Mouse (Mus musculus) midbrain, embryonic 10.5 days (tissue): ENCODE data around the gene Trim47. TPM values are rescaled to one million over a fixed set of nuclear protein-coding genes. Genes with fewer than 3 reads are reported as not detected.
A peak's percentile ranks its signal among the peaks of the same experiment; 100 is the strongest.
"Not testable (repeated sequence)": the region's sequence is repeated elsewhere in the genome, so short reads cannot be mapped to it uniquely, and the experiment has no call there.

ENCODE experiments used
- DNase-seq: peaks from one replicate; pipeline ENCODE4 v3.0.0-alpha.2; 2017; ENCODE audit warnings: low spot score
- H3K27ac ChIP-seq: fragments of 300-500 bp; sonication (generic); replicated peaks from 2 replicates; pipeline ENCODE4 v1.5.1; 2016; ENCODE audit warnings: mild to moderate bottlenecking
- H3K27me3 ChIP-seq: fragments of 300-500 bp; sonication (generic); 2 replicates; pipeline ENCODE4 v1.6.1; 2016; ENCODE audit warnings: low read depth, mild to moderate bottlenecking; ENCODE audit not compliant: poor library complexity, severe bottlenecking
- H3K36me3 ChIP-seq: fragments of 300-500 bp; sonication (generic); 2 replicates; pipeline ENCODE4 v1.6.1; 2016; ENCODE audit warnings: mild to moderate bottlenecking, moderate library complexity
- H3K4me1 ChIP-seq: fragments of 300-500 bp; sonication (generic); 2 replicates; pipeline ENCODE4 v1.6.1; 2016
- H3K4me3 ChIP-seq: fragments of 300-500 bp; sonication (generic); 2 replicates; pipeline ENCODE4 v1.5.1; 2016; ENCODE audit warnings: mild to moderate bottlenecking, moderate library complexity
- H3K9me3 ChIP-seq: fragments of 300-500 bp; sonication (generic); replicated peaks from 2 replicates; pipeline ENCODE4 v1.6.1; 2016; ENCODE audit warnings: mild to moderate bottlenecking
- WGBS: fragments of 180-500 bp; shearing (Covaris S2); methylation state at CpG from one replicate; pipeline ENCODE4 v1.1.7; 2016; 5-methylcytosine and 5-hydroxymethylcytosine counted together
- polyA plus RNA-seq: library from polyadenylated mRNA; unstranded; fragments of >200 nt; fragmentation: Nextera tagmentation; extraction: Ambion mirVana; gene quantifications from 2 replicates; pipeline ENCODE4 v1.2.1, GENCODE M21; 2016

The Trim47 gene
- polyA plus RNA-seq, 1 experiment from 2014 or later, result 2.7 TPM

DNA sequence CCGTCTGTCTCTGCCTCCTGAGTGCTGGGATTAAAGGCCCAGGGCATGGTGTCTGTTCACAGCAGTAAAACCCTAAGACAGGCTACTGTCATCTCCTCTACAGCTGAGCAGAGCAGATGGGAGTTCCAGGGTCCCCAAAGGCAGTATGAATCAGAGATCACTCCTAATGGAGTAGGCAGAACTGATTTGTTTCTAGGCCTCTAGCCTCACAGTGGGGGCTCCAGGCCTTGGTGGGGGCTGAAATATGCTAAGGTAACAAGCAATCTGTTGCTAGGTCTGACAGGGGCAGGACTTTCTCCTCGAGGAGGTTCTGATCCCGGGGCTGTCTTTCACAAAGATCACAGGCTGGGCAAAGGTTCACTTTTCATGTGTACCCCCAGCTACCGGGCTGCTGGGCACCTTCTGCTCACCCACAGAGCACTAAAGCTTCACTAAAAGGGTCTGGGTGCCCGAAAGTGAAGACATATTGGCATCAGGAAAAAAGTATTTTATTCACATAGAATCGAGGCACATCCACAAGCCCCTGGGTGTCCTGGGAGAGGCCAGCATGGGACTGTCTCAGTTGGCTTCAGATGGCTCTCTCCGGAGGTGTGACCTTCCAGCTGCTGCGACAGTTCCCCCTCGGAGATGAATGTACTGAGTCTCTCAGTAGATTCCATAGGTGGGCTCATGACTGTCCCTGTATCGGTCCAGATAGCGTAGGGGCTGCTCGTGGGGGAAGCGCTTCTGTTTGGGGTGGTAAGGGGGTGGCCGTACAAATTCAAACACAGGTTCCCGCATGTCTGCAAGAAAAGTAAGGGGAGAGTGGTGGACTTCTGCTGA, 4.5 kb upstream of the Trim47 start:
- Histone ChIP-seq H3K27ac (peak overlapping the region; percentile 88), H3K9me3 (no peaks in the 10 kb centered on the region), H3K4me3 (peak overlapping the region; percentile 67), H3K36me3 (peaks cover 54% of the 10 kb centered on the region), H3K27me3 (peaks cover 24% of the 10 kb centered on the region), H3K4me1 (peaks cover 45% of the 10 kb centered on the region)
- 86% methylated on average over 15 of the region's 15 CpGs for WGBS
- DNase-seq, result no peak

DNA sequence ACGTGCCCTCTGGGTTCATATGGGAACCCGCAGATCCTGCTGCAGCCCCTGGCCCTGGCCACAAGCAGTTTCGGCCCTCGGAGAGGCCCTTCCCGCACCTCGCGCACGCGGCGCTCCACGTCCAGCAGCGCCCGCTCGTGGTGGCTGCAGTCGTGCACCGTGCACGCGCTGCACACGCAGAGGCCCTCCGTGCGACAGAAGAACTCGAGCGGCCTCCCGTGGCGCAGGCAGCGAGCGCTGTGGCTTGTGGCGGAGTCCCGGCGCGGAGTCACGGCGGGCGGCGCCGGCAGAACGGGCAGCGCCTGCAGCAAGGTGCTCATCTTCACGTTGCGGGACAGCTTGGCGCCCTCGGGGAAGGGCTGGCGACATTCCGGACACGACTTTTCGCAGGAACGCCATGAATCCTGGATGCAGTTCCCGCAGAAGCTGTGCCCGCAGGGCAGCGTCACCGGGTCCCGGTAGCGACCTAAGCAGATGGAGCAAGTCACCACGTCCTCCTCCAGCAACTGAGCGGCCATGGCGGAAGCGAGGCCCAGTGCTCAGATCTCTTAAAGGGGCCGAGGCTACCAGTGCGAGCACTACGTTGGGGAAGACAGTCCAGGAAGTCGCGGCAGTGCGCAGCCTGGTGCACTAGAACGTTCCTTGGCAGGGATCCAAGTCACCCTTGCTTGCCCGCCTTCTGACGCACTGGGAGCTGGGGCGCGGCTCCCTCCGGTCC, 3.6 kb upstream of the Trim47 start, which contains the start of gene Trim65:
Gene Trim65 (minus strand): TSS at position 641 of the 718 bp plus-strand sequence.
- DNase-seq, result peak; percentile 86
- peaks cover 24% of the 10 kb centered on the region for H3K27me3 ChIP-seq
- peaks cover 45% of the 10 kb centered on the region for H3K4me1 ChIP-seq
- no peaks in the 10 kb centered on the region for H3K9me3 ChIP-seq
- peaks cover 53% of the 10 kb centered on the region for H3K36me3 ChIP-seq
- WGBS, result 3% methylated on average over 69 of the region's 69 CpGs
- H3K4me3 ChIP-seq, result peak within 1 kb of the TSS; percentile 67
- peak within 1 kb of the TSS; percentile 88 for H3K27ac ChIP-seq

DNA sequence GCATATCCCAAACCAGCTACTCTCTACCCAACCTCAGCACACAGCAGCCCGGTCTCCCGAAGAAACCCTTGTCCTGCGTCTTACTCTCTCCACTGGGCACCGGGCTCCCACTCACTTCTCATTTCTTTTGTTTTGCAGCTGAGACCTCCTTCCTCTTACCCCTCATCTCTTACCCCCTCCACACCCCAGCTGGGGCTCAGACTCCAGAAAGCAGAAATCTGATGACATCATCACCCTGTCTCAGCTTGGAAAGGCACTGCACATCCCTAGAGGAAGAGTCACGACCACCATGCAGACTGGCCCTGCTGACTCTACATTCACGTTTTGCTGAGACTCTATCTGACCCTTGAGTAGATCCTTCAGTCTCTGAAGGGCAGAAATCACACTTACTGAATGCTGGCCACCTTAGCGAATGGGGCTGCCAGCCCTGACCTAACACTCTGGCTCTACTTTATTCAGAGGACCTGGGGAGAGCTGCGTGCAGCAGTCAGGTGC, 3.0 kb upstream of the Trim47 start:
- no peak for DNase-seq

DNA sequence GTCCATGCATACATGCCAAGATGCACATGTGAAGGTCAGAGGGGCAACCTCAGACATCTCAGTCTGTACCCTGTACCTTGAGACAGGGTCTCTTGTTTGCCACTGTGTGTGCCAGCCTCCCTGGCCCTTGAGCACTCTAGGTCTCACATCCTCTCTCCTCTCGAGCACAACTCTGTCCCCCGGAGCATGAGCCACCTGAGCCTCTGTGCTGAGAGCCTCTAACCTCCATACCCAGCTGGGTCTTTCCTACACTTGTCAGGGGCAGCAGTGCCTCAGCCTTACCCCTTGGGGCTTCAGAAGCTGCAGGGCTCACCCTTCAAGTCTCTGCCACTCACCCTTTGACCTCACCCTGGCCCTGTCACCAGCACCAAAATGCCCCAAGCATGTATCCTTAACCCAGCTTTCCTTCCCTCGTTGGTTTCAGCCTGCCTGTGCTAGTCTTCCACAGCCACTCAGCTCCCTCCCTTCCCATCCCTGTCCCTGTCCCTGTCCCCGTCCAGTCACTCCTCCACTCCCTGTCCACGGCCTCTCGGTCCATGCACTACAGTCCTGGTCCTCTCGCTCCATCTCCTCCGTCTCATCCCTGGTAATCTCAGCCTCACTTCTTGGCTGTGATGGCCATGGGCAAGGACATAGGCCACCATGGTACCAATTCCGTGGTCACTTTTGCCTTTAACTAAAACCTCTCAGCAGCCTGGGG, 2.2 kb upstream of the Trim47 start:
- Histone ChIP-seq H3K36me3 (peaks cover 43% of the 10 kb centered on the region), H3K27me3 (peaks cover 24% of the 10 kb centered on the region), H3K9me3 (no peaks in the 10 kb centered on the region), H3K27ac (peak overlapping the region; percentile 88), H3K4me1 (peaks cover 45% of the 10 kb centered on the region), H3K4me3 (peak overlapping the region; percentile 67; the same call in 1 of the 2 replicates)
- no peak for DNase-seq
- WGBS, result 83% methylated on average over 9 of the region's 9 CpGs

More for the DNA sequence above, 3.0 kb upstream of the Trim47 start:
- Histone ChIP-seq H3K4me3 (peak overlapping the region; percentile 67), H3K9me3 (no peaks in the 10 kb centered on the region), H3K36me3 (peaks cover 51% of the 10 kb centered on the region), H3K27ac (peak overlapping the region; percentile 88), H3K27me3 (peaks cover 24% of the 10 kb centered on the region), H3K4me1 (peaks cover 45% of the 10 kb centered on the region)
- WGBS, result 48% methylated on average over 8 of the region's 8 CpGs

DNA sequence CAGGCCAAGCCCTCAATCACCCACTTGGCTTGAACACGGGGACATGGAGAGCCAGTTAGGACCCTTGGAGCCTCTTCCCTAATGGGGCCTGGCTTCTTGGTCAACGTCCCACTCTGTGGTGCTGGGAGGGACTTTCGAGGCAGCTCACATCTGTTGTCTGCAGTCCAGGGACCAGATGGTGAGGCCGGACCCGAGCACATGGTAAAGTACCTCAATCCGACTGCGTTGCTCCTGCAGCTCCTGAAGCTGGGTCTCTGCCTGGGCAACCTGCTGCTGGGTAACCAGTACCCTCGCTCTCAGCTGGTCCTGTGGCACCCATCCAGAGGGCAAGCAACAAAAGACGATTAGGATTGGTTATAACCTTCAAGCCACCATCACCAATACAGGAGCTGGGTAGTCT, 976 bp upstream of the Trim47 start:
- 77% methylated on average over 9 of the region's 9 CpGs for WGBS
- Histone ChIP-seq H3K4me3 (peak overlapping the region; percentile 36; the same call in 1 of the 2 replicates), H3K9me3 (no peaks in the 10 kb centered on the region), H3K27ac (peak overlapping the region; percentile 71), H3K36me3 (peaks cover 31% of the 10 kb centered on the region), H3K27me3 (peaks cover 24% of the 10 kb centered on the region), H3K4me1 (peaks cover 45% of the 10 kb centered on the region)
- no peak for DNase-seq

DNA sequence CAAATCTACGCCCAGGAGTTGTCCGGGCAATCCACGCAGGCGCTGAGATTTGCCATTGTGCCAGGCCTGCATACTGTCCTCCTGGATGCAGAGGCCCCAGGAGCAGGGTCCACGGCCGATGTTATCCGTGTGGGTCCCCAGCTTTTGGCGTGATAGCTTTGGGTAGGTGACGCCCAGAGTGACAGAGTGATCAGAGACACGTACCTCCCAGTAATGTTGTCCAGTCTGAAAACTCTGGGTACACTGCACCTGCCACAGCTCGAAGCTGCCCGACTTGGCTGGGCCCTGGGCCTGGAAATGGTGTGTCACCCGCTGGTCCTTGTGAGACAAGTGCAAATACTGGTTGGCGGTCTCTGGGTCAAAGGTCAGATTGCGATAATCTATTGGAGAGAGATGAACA, 749 bp downstream of the Trim47 start:
- 92% methylated on average over 15 of the region's 15 CpGs for WGBS
- Histone ChIP-seq H3K9me3 (no peaks in the 10 kb centered on the region), H3K27ac (no peak overlapping the region), H3K4me1 (peaks cover 40% of the 10 kb centered on the region), H3K27me3 (peaks cover 19% of the 10 kb centered on the region), H3K4me3 (no peak overlapping the region), H3K36me3 (peaks cover 13% of the 10 kb centered on the region)
- DNase-seq, result no peak

DNA sequence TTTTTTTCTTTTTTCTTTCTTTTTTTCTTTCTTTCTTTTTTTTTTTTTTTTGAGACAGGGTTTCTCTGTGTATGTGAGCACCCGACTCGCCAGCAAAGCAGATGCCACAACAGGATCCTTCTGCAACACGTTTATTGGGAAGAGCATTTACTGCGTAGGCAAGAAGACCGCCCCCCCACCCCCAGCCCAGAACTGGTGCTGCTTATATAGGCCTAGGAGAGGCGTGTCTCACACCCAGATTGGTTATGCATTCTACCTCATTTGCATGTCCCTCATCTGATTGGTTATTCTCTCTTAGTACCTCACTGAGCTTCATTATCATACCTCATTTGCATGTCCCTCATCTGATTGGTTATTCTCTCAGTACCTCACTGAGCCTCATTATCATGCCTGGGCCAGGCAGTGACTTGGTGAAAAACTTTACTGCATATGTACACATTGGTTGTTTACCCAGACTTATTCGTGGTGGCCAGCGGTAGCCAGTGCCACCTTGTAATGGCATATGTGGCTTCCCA, 5.2 kb downstream of the Trim47 start:
- not testable (repeated sequence) for H3K9me3 ChIP-seq, H3K27ac ChIP-seq, DNase-seq, H3K27me3 ChIP-seq, H3K4me3 ChIP-seq
- WGBS, result 95% methylated on average over 8 of the region's 8 CpGs
- H3K4me1 ChIP-seq, result peaks cover 17% of the 10 kb centered on the region
- peaks cover 13% of the 10 kb centered on the region for H3K36me3 ChIP-seq

DNA sequence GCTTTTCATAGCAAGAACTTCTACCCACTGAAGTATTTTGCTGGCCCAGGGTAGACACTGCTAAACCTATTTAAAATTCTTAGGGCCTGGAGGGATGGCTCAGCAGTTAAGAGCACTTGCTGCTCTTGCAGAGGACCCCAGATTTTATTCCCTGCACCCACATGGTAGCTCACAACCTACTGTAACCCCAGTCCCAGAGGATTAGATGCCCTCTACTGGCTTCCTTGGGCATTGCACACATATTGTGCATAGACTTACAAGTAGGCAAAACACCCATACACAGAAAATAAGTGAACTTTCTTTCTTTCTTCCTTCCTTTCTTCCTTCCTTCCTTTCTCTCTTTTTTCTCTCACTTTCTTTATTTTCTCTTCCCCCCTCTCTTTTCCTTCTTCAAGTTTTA, 9.2 kb downstream of the Trim47 start:
- Histone ChIP-seq H3K27ac (no peak overlapping the region), H3K4me3 (no peak overlapping the region), H3K4me1 (peaks cover 13% of the 10 kb centered on the region), H3K27me3 (no peaks in the 10 kb centered on the region), H3K9me3 (no peaks in the 10 kb centered on the region), H3K36me3 (no peaks in the 10 kb centered on the region)
- no peak for DNase-seq

DNA sequence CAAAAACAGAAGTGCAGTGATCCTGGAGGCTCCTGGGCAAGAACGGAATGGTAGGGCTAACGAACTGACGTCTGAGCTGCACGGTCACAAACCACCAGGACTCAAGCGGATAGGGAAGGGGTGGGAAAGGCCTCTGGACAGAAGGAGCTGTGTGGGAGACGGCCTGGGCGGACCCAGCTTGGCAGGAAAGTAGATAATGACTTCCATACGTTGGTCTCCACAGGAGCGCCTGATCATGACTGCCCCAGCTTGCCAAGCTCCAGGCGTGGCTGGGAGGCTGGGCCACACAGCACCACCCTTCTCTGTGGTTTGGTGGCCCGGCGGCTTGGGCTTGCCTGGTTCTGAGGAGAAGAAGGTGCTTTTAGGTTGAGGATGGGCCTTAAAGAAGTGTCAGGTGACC, 9.8 kb downstream of the Trim47 start:
- no peak overlapping the region for H3K27ac ChIP-seq
- WGBS, result 79% methylated on average over 12 of the region's 12 CpGs
- peaks cover 13% of the 10 kb centered on the region for H3K4me1 ChIP-seq
- DNase-seq, result no peak
- H3K4me3 ChIP-seq, result no peak overlapping the region
- H3K36me3 ChIP-seq, result no peaks in the 10 kb centered on the region
- peaks cover 4% of the 10 kb centered on the region for H3K27me3 ChIP-seq
- no peaks in the 10 kb centered on the region for H3K9me3 ChIP-seq

DNA sequence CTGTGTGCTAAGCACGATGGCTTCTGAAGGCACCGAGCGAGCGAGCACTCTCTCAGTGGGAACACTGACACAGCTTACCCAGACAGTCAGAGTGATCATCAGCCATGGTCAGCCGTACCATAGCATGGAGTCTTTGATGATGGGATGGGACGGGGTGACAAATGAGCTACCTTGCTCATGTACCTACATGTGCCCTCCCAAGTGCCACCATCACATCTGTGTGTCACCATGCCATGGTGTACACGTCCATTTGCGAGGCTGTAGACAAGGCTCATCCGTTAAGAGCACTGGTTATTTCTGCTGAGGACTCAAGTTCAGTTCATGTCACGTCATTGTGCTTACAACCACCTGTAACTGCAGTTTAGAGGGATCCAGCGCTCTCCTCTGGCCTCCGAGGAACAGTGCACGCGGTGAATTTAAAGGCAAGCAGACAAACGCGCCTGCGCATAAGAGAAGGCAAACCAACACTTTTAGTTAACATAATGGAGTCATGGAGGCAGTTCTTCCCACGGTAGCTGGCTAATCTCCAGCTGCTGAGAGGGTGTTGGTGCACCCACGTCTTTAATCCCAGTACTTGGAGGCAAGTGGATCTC, 15.3 kb downstream of the Trim47 start:
- H3K27me3 ChIP-seq, result peaks cover 59% of the 10 kb centered on the region
- WGBS, result 82% methylated on average over 19 of the region's 19 CpGs
- H3K4me1 ChIP-seq, result peaks cover 36% of the 10 kb centered on the region
- no peaks in the 10 kb centered on the region for H3K36me3 ChIP-seq
- H3K27ac ChIP-seq, result no peak overlapping the region
- DNase-seq, result no peak
- no peak overlapping the region for H3K4me3 ChIP-seq
- H3K9me3 ChIP-seq, result no peaks in the 10 kb centered on the region

DNA sequence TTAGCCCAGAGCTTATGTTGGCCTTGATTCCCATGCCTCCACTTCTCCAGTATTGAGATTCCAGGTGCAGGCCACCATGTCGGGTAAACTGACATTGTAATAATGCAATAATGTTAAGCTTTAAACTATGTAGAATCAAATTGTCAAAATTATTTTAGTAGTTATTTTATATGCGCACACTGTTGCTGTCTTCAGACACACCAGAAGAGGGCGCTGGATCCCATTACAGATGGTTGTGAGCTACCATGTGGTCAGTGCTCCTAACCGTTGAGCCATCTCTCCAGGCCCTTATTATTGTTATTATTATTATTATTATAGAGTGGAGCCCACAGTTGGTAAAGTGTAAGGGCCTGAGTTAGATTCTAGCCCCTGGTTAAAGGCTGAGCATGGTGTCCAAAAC, 15.9 kb downstream of the Trim47 start:
- no peak for DNase-seq
- no peaks in the 10 kb centered on the region for H3K36me3 ChIP-seq
- 75% methylated on average over 4 of the region's 4 CpGs for WGBS

DNA sequence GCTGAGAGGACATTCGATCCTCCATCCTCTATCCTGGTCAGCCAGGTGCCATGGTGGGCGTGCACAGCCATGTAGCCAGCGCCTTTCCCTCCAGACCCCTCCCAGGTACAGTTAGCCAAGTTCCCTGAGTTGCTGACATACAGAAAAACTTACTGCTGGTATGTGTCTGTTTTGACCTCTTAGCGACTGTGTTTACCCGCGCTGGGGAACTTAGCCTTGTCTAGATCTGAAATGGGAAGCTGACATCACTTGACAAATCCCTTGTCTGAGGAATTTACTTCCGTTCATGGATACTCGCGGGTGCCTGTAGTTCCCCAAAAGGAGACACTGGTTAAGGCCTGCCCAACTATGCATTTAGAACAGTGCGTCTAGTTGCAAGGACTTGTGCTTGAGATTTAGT, 16.5 kb downstream of the Trim47 start:
- peak overlapping the region; percentile 46 for H3K4me3 ChIP-seq

More for the DNA sequence above, 15.9 kb downstream of the Trim47 start:
- Histone ChIP-seq H3K9me3 (no peaks in the 10 kb centered on the region), H3K4me3 (no peak overlapping the region), H3K27ac (no peak overlapping the region), H3K27me3 (peaks cover 66% of the 10 kb centered on the region), H3K4me1 (peaks cover 43% of the 10 kb centered on the region)

More for the DNA sequence above, 16.5 kb downstream of the Trim47 start:
- no peaks in the 10 kb centered on the region for H3K9me3 ChIP-seq
- H3K36me3 ChIP-seq, result no peaks in the 10 kb centered on the region
- WGBS, result 31% methylated on average over 10 of the region's 10 CpGs
- DNase-seq, result no peak
- H3K27ac ChIP-seq, result no peak overlapping the region
- H3K27me3 ChIP-seq, result peaks cover 71% of the 10 kb centered on the region
- H3K4me1 ChIP-seq, result peaks cover 47% of the 10 kb centered on the region
